Mouse (Mus musculus): ENCODE results near the gene Clpp. TPM values are rescaled to one million over a fixed set of nuclear protein-coding genes. Genes with fewer than 3 reads are reported as not detected.

The Clpp gene
- total RNA-seq (2014; fragmentation: Nextera tagmentation) (48.1 and 58.4 TPM in 2 replicates), total RNA-seq (2017) (75.3 and 76.7 TPM in 2 replicates), polyA plus RNA-seq (2012) (197 and 208 TPM in 2 replicates)

- Histone ChIP-seq H3K9me3 (replicated peaks) (no peaks in the 10 kb centered on the region), H3K4me3 (ENCODE audit: low read depth, low read length) (peak within 1 kb of the TSS; percentile 97), H3K36me3 (replicated peaks) (peaks cover 41% of the 10 kb centered on the region)
Observed at GRCm38 (mm10) chr17:56990115-56990746, at the start of gene Clpp. Gene Clpp (plus strand): TSS chr17:56990305.

DNA sequence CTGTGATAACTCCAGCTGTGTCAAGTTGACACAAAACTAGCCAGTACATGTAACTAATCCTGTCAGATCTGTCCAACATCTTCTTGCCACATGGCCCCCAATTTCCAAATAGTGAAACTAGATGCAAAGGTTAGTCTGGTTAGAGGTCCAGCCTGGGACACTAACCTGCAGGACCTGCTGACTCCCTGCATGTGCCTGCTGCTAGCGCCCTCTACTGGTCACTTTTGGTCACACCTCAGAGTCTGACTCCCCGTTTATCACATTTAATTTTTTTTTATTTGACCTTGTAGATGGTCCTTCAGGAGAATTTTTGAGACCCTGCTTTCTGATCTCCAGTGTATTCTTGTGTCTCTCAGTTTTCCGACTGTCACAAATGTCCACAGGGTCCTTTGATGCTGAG lies 39.2 kb upstream of the Clpp start:
- Histone ChIP-seq H3K4me1 (ENCODE audit: insufficient read depth, low read depth, low read length) (peaks cover 8% of the 10 kb centered on the region), H3K4me3 (ENCODE audit: low read depth, low read length) (no peak overlapping the region), H3K9me3 (replicated peaks) (no peaks in the 10 kb centered on the region), H3K36me3 (replicated peaks) (no peaks in the 10 kb centered on the region), H3K27me3 (ENCODE audit: insufficient read depth, low read length) (peaks cover 28% of the 10 kb centered on the region)
- ATAC-seq (ENCODE audit: extremely low read depth, insufficient number of reproducible peaks, low FRiP score, poor library complexity, severe bottlenecking) (no peak), DNase-seq (ENCODE audit: low spot score) (peak; percentile 39)
- peak; percentile 74 for TF ChIP-seq CTCF (IDR thresholded peaks at IDR 0.05; ENCODE audit: low read depth, low read length)
- no peak for TF ChIP-seq POLR2AphosphoS5 (IDR thresholded peaks at IDR 0.05; ENCODE audit: insufficient replicate concordance, low read depth, low read length)
- no peak for TF ChIP-seq GATA1 (IDR thresholded peaks at IDR 0.05; ENCODE audit: borderline replicate concordance, low read length)
- no peak for TF ChIP-seq TAL1 (conservative IDR thresholded peaks at IDR 0.05; ENCODE audit: low read depth, low read length)
- no peak for TF ChIP-seq GATA2 (IDR thresholded peaks at IDR 0.05; ENCODE audit: borderline replicate concordance, low read depth, low read length)

More at GRCm38 (mm10) chr17:56990115-56990746, at the start of gene Clpp:
- Histone ChIP-seq H3K4me1 (ENCODE audit: insufficient read depth, low read depth, low read length) (peaks cover 38% of the 10 kb centered on the region), H3K27me3 (ENCODE audit: insufficient read depth, low read length) (peaks cover 15% of the 10 kb centered on the region)
- DNase-seq (ENCODE audit: low spot score), result peak; percentile 88
- peak; percentile 91 for ATAC-seq (ENCODE audit: extremely low read depth, insufficient number of reproducible peaks, low FRiP score, poor library complexity, severe bottlenecking)
- no peak for TF ChIP-seq GATA1 (IDR thresholded peaks at IDR 0.05; ENCODE audit: borderline replicate concordance, low read length)
- TF ChIP-seq POLR2AphosphoS5 (IDR thresholded peaks at IDR 0.05; ENCODE audit: insufficient replicate concordance, low read depth, low read length), result 0 out of 2 replicates have a peak, but pooled peaks have one; percentile 42
- TF ChIP-seq GATA2 (IDR thresholded peaks at IDR 0.05; ENCODE audit: borderline replicate concordance, low read depth, low read length), result no peak

DNA sequence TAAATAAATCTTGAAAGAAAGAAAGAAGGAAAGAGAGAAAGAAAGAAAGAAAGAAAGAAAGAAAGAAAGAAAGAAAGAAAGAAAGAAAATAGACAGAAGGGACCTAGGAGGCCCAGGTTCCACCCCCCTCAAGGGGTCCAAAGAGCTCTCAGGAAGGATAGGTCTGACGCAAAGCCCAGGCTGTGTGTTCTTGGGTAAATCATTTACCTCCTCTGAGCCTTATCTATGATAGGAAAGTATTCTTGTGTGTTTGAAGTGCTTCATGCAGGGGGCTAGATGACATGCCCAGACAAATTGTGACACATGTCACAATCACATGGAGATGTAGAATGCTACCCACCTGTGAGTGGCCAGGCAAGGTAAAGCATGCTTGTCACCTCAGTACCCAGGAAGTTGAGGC lies 37.5 kb upstream of the Clpp start:
- Histone ChIP-seq H3K9me3 (replicated peaks) (no peaks in the 10 kb centered on the region), H3K4me1 (ENCODE audit: insufficient read depth, low read depth, low read length) (peaks cover 8% of the 10 kb centered on the region), H3K4me3 (ENCODE audit: low read depth, low read length) (no peak overlapping the region), H3K27me3 (ENCODE audit: insufficient read depth, low read length) (peaks cover 26% of the 10 kb centered on the region), H3K36me3 (replicated peaks) (no peaks in the 10 kb centered on the region)
- DNase-seq (ENCODE audit: low spot score) (no peak), ATAC-seq (ENCODE audit: extremely low read depth, insufficient number of reproducible peaks, low FRiP score, poor library complexity, severe bottlenecking) (no peak)
- no peak for TF ChIP-seq GATA2 (IDR thresholded peaks at IDR 0.05; ENCODE audit: borderline replicate concordance, low read depth, low read length)
- no peak for TF ChIP-seq GATA1 (IDR thresholded peaks at IDR 0.05; ENCODE audit: borderline replicate concordance, low read length)
- TF ChIP-seq TAL1 (conservative IDR thresholded peaks at IDR 0.05; ENCODE audit: low read depth, low read length), result no peak
- no peak for TF ChIP-seq CTCF (IDR thresholded peaks at IDR 0.05; ENCODE audit: low read depth, low read length)
- no peak for TF ChIP-seq POLR2AphosphoS5 (IDR thresholded peaks at IDR 0.05; ENCODE audit: insufficient replicate concordance, low read depth, low read length)

DNA sequence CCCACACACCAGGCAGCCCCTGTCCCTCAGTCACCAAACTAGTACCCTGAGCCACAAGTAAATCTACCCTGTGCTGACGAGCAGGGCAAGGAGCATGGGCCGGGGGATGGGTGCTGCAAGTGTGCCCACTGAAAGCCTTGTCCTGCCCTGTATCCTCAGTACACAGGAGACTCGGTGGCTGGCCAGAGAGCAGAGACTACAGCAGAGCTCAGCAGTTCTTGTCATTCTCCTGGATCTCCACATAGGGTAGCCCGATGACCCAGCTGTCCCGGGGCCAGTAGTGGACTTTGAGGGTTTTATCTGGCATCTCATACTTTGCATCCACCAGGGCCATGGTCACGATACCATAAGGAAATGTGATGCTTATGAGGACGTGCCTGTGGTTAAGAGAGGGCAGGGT lies 35.2 kb upstream of the Clpp start:
- ATAC-seq (ENCODE audit: extremely low read depth, insufficient number of reproducible peaks, low FRiP score, poor library complexity, severe bottlenecking), result no peak
- Histone ChIP-seq H3K9me3 (replicated peaks) (no peaks in the 10 kb centered on the region), H3K36me3 (replicated peaks) (no peaks in the 10 kb centered on the region), H3K4me3 (ENCODE audit: low read depth, low read length) (no peak overlapping the region), H3K4me1 (ENCODE audit: insufficient read depth, low read depth, low read length) (peaks cover 23% of the 10 kb centered on the region), H3K27me3 (ENCODE audit: insufficient read depth, low read length) (peaks cover 26% of the 10 kb centered on the region)
- no peak for TF ChIP-seq POLR2AphosphoS5 (IDR thresholded peaks at IDR 0.05; ENCODE audit: insufficient replicate concordance, low read depth, low read length)
- TF ChIP-seq CTCF (IDR thresholded peaks at IDR 0.05; ENCODE audit: low read depth, low read length), result no peak
- no peak for TF ChIP-seq GATA1 (IDR thresholded peaks at IDR 0.05; ENCODE audit: borderline replicate concordance, low read length)
- no peak for TF ChIP-seq GATA2 (IDR thresholded peaks at IDR 0.05; ENCODE audit: borderline replicate concordance, low read depth, low read length)
- TF ChIP-seq TAL1 (conservative IDR thresholded peaks at IDR 0.05; ENCODE audit: low read depth, low read length), result no peak
- DNase-seq (ENCODE audit: low spot score), result no peak

- peaks cover 20% of the 10 kb centered on the region for H3K4me1 ChIP-seq (ENCODE audit: insufficient read depth, low read depth, low read length)
- peaks cover 26% of the 10 kb centered on the region for H3K27me3 ChIP-seq (ENCODE audit: insufficient read depth, low read length)
- DNase-seq (ENCODE audit: low spot score), result peak; percentile 50
- peak; percentile 66 for ATAC-seq (ENCODE audit: extremely low read depth, insufficient number of reproducible peaks, low FRiP score, poor library complexity, severe bottlenecking)
- H3K9me3 ChIP-seq (replicated peaks), result no peaks in the 10 kb centered on the region
- no peak for TF ChIP-seq CTCF (IDR thresholded peaks at IDR 0.05; ENCODE audit: low read depth, low read length)
- H3K4me3 ChIP-seq (ENCODE audit: low read depth, low read length), result peak overlapping the region; percentile 55; the same call in 1 of the 2 replicates
- no peaks in the 10 kb centered on the region for H3K36me3 ChIP-seq (replicated peaks)
Observed at GRCm38 (mm10) chr17:56957763-56958429, 32.2 kb upstream of the Clpp start.

- peaks cover 28% of the 10 kb centered on the region for H3K27me3 ChIP-seq (ENCODE audit: insufficient read depth, low read length)
- no peak overlapping the region for H3K4me3 ChIP-seq (ENCODE audit: low read depth, low read length)
- H3K36me3 ChIP-seq (replicated peaks), result no peaks in the 10 kb centered on the region
- no peaks in the 10 kb centered on the region for H3K9me3 ChIP-seq (replicated peaks)
- DNase-seq (ENCODE audit: low spot score) (no peak), ATAC-seq (ENCODE audit: extremely low read depth, insufficient number of reproducible peaks, low FRiP score, poor library complexity, severe bottlenecking) (no peak)
- TF ChIP-seq POLR2AphosphoS5 (IDR thresholded peaks at IDR 0.05; ENCODE audit: insufficient replicate concordance, low read depth, low read length) (no peak), TAL1 (conservative IDR thresholded peaks at IDR 0.05; ENCODE audit: low read depth, low read length) (no peak), GATA1 (IDR thresholded peaks at IDR 0.05; ENCODE audit: borderline replicate concordance, low read length) (no peak), CTCF (IDR thresholded peaks at IDR 0.05; ENCODE audit: low read depth, low read length) (no peak), GATA2 (IDR thresholded peaks at IDR 0.05; ENCODE audit: borderline replicate concordance, low read depth, low read length) (no peak)
- peaks cover 17% of the 10 kb centered on the region for H3K4me1 ChIP-seq (ENCODE audit: insufficient read depth, low read depth, low read length)
Observed at GRCm38 (mm10) chr17:56958667-56959066, 31.4 kb upstream of the Clpp start.

Measured in G1E (cell line).